Mouse (Mus musculus): ENCODE data around the gene Uhmk1.

The Uhmk1 gene

GRCm38 (mm10) chr1:170175848-170176247 lies 39.3 kb downstream of the Uhmk1 start:
- no peak for DNase-seq (ENCODE audit: extremely low read depth, low read depth)

GRCm38 (mm10) chr1:170174814-170175332 lies 40.3 kb downstream of the Uhmk1 start, which contains the start of gene Uap1:
Gene Uap1, minus strand, starts transcription at chr1:170174957.
- peak; percentile 91 for DNase-seq (ENCODE audit: extremely low read depth, low read depth)

GRCm38 (mm10) chr1:170173991-170174813 lies 41.0 kb downstream of the Uhmk1 start:
- DNase-seq (ENCODE audit: extremely low read depth, low read depth), result peak; percentile 31

GRCm38 (mm10) chr1:170167781-170168180 lies 47.4 kb downstream of the Uhmk1 start:
- no peak for DNase-seq (ENCODE audit: extremely low read depth, low read depth)

- DNase-seq (ENCODE audit: extremely low read depth, low read depth), result no peak
These were observed 50.3 kb downstream of the Uhmk1 start for GRCm38 (mm10) chr1:170164913-170165312.

DNA sequence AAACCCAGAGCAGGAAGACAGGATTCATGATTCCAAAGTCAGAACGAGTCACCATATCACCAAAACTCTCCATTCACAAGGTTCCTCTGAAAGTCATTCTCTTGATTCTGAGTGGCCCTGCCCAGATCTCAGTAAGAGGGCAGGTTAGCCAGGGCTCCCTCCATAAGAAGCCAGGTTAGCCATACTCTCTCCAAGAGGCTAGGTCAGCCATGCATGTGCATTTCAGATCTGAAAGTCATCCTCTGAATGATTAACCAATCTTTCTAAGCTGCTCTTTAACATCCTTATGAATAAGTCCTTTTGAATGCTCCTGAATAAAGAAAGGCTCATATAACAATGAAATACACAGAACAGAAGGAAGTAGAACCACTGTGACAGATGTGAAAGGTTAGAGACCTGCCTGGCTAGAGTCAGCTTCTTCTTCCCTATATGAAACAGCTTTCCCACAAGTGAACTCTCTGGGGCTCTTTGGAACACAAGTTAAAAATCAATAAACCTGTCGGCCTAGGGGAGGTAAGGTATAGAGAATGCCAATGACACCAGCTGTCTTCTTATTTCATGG lies 51.1 kb downstream of the Uhmk1 start:
- no peak for DNase-seq (ENCODE audit: extremely low read depth, low read depth)

DNA sequence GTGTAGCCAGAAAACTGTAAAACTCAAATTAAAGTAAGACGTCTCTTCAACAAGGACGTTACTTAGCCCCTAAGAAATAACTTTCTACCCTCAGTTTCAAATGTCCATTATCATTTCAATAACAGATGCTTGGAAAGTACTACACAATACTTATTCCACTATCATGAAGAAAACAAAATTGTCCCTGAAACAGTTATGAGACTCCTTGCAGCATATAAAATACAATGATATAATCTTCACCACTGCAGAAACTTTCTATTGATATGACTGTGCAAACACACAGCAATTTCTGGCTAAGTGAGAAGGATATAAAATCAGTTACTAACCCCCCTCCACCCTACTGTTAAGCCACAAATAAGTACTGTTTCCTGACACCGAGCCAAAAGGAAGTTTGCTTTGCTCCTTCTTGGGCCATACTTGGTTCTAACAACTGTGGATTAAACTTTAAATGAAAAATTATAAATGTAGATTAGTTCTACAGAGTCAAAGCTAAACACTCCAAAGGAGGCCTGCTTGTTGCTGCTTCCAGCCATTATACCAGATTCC lies 51.7 kb downstream of the Uhmk1 start:
- DNase-seq (ENCODE audit: extremely low read depth, low read depth), result no peak

DNA sequence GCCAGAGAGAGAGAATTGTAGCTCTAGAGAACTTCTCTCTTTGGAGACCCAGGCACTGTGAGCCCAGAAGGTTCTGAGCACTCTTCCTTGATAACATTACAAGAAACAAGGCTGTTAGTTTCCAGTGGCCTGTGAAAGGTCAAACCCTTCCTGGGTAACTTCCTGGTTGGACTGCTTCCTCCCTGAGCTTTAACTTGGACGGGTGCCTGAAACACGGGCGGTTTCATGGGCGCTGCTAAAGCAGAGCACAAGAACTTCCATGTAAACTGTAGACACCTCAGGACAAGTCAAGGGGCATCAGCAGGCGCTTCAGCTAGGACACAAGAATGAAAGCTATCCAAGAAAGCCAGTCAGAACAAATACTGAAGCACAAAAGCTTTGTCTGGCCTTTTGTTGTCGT lies 53.3 kb downstream of the Uhmk1 start:
- DNase-seq (ENCODE audit: extremely low read depth, low read depth), result no peak

DNA sequence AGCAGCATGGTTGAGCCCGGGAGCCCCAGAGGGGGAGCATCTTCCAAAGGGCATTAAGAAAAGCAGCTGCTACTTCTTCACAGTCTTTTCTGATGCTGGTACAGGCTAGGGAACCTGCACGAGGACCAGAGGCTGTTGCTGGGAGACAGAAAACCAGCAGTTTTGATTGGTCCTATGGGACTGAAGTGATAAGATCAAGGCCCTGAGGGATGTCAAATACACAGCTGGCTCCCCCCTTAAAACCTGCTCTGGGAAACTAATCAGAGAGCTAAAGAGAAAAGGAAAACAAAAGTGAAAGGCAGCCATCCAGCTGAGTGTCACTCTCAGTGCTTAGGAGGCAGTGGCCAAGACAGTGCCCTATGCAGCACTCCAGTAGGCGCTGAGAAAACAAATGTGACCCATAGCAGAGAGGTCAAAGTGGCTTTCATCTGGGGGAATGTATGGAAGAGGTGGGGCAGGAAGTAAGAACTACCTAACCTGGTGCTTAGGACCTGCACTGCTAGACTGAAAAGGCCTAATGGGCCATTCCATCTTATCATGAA lies 54.7 kb downstream of the Uhmk1 start:
- DNase-seq (ENCODE audit: extremely low read depth, low read depth), result no peak

DNA sequence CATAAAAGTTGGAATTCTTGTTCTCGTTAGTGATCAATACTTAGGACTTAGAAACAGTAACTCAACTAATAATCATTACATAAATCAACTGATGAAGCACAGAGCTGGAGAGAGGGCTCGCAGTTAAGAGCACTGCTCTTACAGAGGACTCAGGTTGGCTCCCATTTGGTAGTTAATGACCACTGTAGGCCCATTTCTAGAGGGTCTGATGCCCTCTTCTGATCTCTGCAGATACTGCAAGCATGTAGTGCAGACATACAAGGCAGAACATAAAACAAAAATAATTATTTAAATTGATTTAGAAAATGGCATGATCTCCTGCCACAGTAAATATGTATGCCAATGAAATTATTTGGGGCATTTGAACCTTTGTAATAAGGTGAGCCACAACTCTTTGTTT lies 55.5 kb downstream of the Uhmk1 start:
- DNase-seq (ENCODE audit: extremely low read depth, low read depth), result no peak

DNA sequence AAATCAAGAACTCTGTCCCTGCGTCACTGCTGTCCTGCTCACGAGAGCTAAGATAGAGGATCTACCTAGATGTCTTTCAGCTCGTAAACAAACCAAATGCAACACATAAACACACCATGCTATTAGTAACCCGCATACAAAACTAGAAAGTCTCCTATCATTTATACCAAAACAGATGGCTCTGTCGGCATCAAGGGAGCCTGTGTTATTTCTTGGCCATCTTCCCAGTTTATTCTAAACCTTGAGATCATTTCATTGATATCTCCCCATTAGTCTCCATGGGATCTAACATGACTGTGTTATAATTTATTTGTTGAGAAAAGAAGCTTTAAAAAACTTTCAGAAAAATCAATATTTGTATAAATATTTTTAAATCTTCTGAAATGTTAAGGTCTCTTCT lies 59.4 kb downstream of the Uhmk1 start:
- DNase-seq (ENCODE audit: extremely low read depth, low read depth), result no peak

DNA sequence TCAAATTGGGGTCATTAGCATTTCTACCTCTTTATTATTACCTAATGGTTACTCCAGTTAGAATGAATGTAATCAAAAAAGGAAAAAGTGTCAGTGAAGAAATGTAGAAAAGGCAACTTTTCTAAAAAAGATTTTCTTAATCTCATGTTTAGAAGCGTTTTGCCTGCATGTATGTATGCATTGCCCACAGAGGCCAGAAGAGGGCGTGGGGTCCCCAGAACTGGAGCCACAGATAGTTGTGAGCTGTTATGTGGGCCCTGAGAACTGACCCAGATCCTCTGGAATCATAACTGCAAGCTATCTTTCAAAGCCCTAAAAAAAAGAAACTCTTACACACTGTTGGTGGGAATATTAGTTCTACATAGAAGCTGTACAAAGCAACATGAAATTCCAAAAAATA lies 59.9 kb downstream of the Uhmk1 start:
- DNase-seq (ENCODE audit: extremely low read depth, low read depth), result no peak

GRCm38 (mm10) chr1:170153986-170154385 lies 61.2 kb downstream of the Uhmk1 start:
- DNase-seq (ENCODE audit: extremely low read depth, low read depth), result no peak

GRCm38 (mm10) chr1:170152552-170152951 lies 62.6 kb downstream of the Uhmk1 start:
- no peak for DNase-seq (ENCODE audit: extremely low read depth, low read depth)

DNA sequence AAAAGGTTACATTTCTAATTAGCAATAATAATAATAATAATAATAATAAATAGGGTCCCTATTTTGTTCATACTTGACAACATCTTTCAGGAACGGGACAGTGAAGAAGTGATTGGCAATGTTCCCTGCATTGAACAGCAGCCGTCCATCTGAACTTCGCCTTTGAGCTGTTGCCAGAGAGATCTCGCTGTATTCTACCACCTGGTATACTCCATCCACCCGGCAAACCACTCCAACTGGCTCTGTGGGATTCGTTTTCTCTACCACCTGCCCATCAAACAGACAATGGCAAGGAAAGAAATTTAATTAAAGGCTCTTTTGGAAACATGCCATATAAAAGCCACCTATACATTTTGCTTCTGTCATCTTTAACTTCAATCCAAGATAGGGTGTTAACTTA lies 64.3 kb downstream of the Uhmk1 start:
- no peak for DNase-seq (ENCODE audit: extremely low read depth, low read depth)

DNA sequence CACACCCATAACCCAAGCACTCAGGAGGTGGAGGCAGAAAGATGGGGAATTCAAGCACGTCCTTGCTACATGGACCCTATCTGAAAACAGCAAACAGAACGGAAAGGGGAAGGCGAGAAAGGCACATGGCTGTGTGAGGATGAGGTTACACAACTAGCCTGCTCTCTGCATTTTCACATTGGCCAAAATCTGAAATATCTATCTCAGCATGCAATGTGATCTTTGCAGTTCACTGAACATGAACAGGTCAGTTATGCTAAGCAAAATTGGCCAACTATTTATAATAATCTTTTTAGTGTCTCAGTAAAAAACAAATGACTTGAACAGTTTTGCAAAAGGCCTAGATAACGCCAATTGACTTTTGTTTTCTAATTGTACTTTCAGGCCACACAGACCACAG lies 65.4 kb downstream of the Uhmk1 start:
- DNase-seq (ENCODE audit: extremely low read depth, low read depth), result no peak

GRCm38 (mm10) chr1:170148536-170148935 lies 66.7 kb downstream of the Uhmk1 start:
- peak; percentile 79 for DNase-seq (ENCODE audit: extremely low read depth, low read depth)

DNA sequence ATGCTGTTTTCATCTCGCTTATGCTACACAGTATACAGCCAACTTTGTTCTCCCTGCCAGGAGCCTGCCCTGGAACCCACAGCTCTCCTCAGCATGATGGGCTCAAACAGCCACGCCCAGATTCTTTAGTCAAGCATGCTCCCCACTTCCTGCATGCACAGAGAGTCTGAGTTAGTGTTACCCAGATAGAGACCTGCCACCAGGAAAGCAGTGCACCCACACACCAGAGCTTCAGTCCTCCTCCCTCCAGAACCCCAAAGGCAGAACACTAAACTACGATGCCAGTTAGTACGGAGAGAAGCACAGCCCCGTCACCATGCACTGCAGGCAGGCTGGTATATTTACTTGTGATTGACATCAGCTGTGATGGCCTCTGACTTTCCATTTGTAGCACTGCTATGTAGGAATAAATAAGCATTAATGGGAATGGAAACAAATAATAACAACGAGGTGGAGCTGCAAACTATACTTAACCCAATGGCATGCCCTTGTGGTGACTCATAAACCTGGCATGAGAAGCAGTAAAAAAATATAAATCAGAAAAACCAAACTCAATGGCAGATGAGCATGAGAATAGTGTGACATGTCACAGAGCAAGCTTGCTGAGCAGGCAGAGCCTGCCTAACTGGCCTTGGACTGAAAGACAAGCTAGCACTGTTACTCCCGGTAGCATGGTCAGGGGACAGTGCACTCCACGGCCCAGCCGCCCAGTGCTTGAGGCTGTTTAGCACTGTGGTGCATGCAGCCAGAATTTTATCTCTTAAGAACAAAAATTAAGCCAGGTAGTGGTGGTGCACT lies 67.3 kb downstream of the Uhmk1 start:
- peak; percentile 70 for DNase-seq (ENCODE audit: extremely low read depth, low read depth)

- no peak for DNase-seq (ENCODE audit: extremely low read depth, low read depth)
These were observed 69.6 kb downstream of the Uhmk1 start for GRCm38 (mm10) chr1:170145606-170146005.

All from MEL-GATA-1-ER (cell line).